Mouse (Mus musculus) spleen, postnatal 10 days (tissue): ENCODE measurements around the gene Igf1r.

Experiments
- DNase-seq, 2 experiments: peaks; one replicate each; pipeline ENCODE4 v3.0.0; 2021 to 2022; ENCODE audit warnings: low spot score in 2 of 2

Igf1r gene

DNA sequence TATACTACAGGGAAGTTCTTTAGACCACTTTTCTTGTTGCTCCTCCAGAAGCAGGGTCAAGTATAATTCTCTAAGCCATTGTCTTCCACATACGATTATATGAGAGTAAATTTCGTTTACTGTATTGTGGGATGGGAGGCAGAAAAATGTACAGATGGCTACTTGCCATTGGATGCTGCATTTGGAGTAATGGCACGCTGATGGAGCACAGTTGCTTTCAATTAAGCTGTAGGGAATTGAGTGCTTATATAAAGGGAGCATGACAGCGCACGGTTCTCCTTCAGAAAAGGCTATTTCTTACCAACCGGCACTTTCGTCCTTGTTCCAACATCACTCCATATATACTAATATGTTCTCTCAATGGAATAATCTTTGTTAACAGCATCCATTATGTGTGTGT is 96.4 kb downstream of the Igf1r start:
- no peak for DNase-seq

DNA sequence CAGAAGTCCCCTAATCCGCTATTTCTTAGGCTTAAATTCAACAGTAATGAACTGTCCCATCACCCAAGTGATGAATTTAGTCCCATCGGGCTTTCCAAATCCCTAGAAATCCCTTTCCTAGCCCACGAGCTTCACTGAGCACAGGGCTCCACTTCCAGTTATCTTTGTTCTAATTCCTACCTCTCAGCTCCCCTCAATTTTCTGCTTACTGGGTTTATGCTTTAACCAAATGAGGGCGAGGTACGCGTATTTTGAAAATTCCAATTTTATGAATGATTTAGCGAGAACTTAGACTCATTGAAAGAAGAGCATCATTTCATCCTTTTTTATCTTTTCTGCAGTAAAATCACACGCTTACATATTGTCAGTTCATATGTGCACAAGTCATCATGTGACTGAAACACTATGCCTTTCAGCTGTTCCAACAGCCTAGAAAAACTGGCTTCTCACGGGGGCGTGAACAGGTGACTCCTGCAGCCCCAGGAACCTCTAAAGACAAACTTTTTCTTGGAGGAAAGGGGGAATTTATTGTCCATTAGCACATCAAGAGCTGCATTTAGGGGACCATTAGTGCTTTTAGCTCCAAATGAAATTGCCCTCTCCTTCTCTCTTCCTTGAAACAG is 100.5 kb downstream of the Igf1r start:
- no peak for DNase-seq

DNA sequence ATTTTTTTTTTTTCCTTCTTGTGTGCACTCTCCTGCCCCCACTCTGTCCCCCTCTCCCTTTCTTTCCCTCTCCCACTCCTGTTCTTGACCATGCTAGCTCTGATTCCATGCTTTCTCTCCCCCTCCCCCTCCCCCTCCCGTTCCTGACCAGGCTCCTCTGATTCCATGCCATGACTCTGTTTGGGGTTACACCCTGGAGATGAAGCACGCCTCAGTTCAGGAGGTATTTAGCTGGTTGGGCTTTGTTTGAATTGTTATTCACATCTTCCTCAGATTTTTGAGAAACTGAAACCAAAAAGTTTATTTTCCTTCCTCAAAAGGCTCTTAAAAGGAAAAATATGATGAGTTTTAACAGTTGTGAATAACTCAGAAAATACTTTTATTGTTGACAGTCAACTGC is 101.9 kb downstream of the Igf1r start:
- DNase-seq: no peak

DNA sequence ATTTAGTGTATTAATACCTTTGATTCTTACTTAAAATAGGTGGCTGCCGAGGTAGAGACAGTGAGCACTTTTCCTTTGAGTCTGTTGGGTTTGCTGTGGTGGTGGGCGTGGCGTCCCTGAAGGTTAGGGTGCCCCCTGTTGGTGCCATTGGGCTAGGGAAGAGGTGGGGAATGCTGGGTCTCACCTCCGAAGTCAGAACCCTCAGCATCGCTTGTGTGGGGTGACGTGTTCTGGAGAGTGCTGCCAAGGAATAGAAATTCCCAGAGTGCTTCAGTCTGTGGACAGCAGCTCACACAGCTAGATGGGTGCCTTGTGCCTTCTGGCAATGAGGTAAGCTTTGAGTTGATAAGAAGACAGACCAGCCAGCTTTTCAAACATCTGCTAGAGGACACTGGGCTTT is 102.3 kb downstream of the Igf1r start:
- peak in 1 of 2 experiments; percentile 26 for DNase-seq

GRCm38 (mm10) chr7:68057010-68057409 is 104.4 kb downstream of the Igf1r start:
- no peak for DNase-seq

- DNase-seq: no peak
These were observed 107.1 kb downstream of the Igf1r start for GRCm38 (mm10) chr7:68059690-68060089.

GRCm38 (mm10) chr7:68061434-68061833 is 108.8 kb downstream of the Igf1r start:
- DNase-seq: no peak

DNA sequence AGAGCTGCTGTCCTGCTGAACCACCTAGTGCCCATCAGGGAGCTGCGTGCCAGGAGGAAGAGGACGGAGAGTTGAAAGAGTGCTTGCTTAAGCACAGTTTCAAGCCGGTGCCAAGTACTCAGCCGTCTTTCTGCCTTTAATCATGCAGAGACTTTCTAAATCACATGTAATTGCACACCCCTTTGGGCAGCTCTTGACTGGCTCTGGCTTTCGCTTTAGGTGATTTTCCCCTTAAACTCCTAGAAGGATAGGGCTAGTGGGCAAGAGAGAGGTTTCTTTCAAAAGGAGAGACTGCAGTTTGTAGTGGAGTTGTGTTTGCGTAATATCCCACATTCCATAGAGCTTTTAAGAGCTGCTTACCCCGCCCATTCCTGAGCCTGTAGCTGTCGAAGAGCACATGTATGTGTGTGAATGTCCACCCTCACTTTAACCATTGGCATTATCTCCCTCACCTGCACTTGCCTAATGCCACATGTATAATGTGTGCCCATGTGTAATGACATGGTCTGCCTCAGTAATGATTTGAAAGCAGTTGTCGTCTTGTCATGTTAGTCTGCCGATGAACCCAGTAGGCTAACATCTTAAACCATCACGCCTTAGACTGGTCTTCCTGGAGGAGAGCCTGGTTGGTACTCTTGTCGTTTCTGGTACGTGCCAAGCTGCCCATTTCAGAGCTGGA is 109.7 kb downstream of the Igf1r start:
- no peak for DNase-seq

GRCm38 (mm10) chr7:68062849-68063208 is 110.2 kb downstream of the Igf1r start:
- no peak for DNase-seq

GRCm38 (mm10) chr7:68063711-68064110 is 111.1 kb downstream of the Igf1r start:
- no peak for DNase-seq

GRCm38 (mm10) chr7:68064120-68064519 is 111.5 kb downstream of the Igf1r start:
- DNase-seq: no peak

GRCm38 (mm10) chr7:68064647-68065362 is 112.2 kb downstream of the Igf1r start:
- DNase-seq: no peak

- DNase-seq: no peak
These were observed 113.3 kb downstream of the Igf1r start for GRCm38 (mm10) chr7:68065904-68066303.

DNA sequence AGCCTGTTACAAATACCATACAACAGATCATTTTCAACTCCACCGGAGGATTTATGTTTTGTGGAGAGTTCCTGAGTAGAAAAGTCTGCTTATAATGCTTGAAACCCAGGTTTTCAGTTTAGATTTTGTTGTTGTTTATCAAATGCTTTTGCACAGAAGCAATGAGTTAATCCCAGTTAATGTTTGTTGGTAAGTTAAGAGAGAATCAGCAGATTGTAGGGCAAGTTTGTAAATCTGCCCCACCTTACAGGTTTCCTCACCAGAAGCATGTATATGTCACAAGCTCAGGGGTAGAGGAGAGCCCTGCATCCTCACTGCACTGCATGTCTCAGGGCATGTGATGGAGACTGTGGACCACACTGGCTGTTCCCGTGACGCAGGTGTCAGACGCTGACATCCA is 114.7 kb downstream of the Igf1r start:
- no peak for DNase-seq

DNA sequence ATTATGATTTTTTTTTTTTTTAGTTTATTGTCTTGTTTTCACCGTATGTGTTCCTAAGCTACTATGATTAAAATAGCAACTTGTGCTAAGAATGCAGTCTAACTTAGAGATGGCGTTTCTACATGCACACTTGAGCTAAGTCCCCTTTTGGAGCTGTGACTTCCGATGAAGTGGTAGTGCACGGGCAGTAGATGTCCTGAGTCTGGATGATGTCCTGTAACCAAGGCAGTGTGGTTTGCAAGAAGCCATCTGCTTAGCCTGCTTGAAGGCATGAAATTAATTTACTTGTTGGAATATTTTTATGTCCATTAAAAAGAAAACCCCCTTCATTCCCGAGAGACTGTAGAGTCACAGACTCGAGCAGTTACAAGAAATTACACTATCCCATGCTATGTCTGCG is 116.7 kb downstream of the Igf1r start:
- DNase-seq: no peak

DNA sequence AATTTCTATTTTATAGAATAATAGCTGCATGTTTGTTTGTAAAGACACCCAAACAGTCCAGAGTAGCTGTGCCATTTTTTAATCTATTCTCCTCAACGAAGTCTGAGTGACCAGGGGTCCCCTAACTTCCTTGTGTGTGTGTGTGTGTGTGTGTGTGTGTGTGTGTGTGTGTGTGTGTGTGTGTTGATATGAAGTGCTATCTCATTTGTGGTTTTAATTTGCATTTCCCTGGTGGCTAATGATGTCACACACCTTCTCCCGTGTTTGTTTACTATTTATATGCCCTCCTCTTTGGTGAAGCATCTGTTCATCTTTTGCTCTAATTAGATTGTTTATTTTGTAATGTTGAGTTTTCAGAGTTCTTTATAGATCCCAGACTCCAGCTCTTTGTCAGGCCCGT is 117.4 kb downstream of the Igf1r start:
- no peak for DNase-seq

GRCm38 (mm10) chr7:68070626-68071025 is 118.0 kb downstream of the Igf1r start:
- DNase-seq: peak in 1 of 2 experiments; percentile 57

DNA sequence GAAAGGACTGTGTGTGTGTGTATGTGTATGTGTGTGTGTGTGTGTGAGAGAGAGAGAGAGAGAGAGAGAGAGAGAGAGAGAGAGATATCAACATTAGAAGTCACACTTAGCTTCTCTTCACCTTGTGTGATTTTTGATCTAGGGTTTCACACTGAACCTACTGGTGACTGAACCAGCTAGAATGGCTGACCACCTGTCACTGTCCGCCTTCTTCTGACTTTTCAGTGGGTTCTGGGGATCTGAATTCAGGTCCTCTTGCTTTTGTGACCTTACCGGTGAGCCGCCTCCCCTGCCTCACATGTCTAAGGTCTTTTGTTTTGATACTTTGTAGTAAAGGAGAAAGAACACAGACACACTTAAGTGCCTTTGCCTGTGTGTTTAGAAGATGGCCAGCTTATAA is 118.4 kb downstream of the Igf1r start:
- no peak for DNase-seq

GRCm38 (mm10) chr7:68071749-68072148 is 119.1 kb downstream of the Igf1r start:
- DNase-seq: no peak

GRCm38 (mm10) chr7:68072524-68073459 is 120.2 kb downstream of the Igf1r start:
- DNase-seq: no peak

DNA sequence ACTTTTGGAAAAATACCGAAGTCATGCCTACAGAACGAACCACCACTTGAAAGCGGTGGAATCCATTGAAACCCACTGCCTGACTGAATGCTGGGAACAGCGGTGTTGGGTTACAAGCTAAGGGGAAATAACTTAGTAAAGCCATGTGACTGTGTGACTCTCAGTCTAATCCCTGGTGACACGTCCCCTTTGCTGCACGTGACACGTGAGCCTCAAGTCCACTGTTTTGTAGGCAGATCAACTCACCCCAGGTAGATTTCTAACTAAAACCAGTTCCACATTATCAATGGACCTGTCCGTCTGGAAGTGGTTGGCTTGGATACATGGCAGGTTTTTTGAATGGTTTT is 120.8 kb downstream of the Igf1r start:
- DNase-seq: no peak

GRCm38 (mm10) chr7:68074748-68075147 is 122.1 kb downstream of the Igf1r start:
- DNase-seq: no peak
